Mouse (Mus musculus) macrophage (primary cell): ENCODE measurements around the gene 2410131K14Rik. TPM values are rescaled to one million over a fixed set of nuclear protein-coding genes. Genes with fewer than 3 reads are reported as not detected.

Experiments
- H3K27ac ChIP-seq: fragments of 350-480 bp; formaldehyde crosslinking; 2 replicates; pipeline ENCODE4 v1.9.0; 2021
- H3K36me3 ChIP-seq: fragments of 350-480 bp; formaldehyde crosslinking; 2 replicates; pipeline ENCODE4 v1.9.0; 2021; ENCODE audit errors: inconsistent target
- H3K4me3 ChIP-seq: fragments of 350-480 bp; formaldehyde crosslinking; 2 replicates; pipeline ENCODE4 v1.9.0; 2021; ENCODE audit errors: inconsistent target
- H3K79me2 ChIP-seq: fragments of 350-480 bp; formaldehyde crosslinking; 2 replicates; pipeline ENCODE4 v1.9.0; 2021; ENCODE audit errors: inconsistent target
- WGBS: methylation state at CpG from one replicate; pipeline ENCODE4 v1.1.7; 2026; ENCODE audit warnings: inconsistent platforms; ENCODE audit not compliant: missing documents; 5-methylcytosine and 5-hydroxymethylcytosine counted together
- polyA plus RNA-seq: library from polyadenylated mRNA; stranded (reverse); fragments of 250-400 nt; gene quantifications from 3 replicates; pipeline ENCODE4 v1.2.4, GENCODE M21; 2018; ENCODE audit warnings: inconsistent platforms

Gene 2410131K14Rik
- polyA plus RNA-seq, 1 experiment from 2014 or later, result 4.2 TPM

DNA sequence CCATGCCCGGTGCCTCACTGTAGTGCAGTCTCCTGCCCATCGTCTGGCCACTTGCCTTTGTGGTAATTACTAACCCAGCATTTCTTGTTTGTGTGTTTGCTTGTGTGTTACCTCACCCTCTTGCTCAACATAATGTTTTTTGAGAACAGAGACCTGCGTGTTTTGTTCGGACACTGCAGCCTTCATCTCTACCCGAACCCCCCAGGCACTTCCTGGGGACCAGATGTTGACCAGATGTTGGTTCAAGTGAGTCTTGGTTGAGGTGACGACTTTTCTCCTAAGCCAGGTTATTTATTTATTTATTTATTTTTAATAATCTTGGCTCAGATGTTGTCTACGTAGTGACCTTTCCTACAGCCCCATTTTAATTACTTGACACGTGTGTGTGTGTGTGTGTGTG is 2.4 kb downstream of the 2410131K14Rik start:
- 92% methylated on average over 7 of the region's 8 CpGs for WGBS
- Histone ChIP-seq H3K4me3 (no peak overlapping the region), H3K36me3 (no peaks in the 10 kb centered on the region), H3K27ac (no peak overlapping the region), H3K79me2 (peaks cover 11% of the 10 kb centered on the region; the same call in 1 of the 2 replicates)

GRCm38 (mm10) chr5:118250987-118251386 is 6.0 kb downstream of the 2410131K14Rik start:
- H3K27ac ChIP-seq, result no peak overlapping the region

DNA sequence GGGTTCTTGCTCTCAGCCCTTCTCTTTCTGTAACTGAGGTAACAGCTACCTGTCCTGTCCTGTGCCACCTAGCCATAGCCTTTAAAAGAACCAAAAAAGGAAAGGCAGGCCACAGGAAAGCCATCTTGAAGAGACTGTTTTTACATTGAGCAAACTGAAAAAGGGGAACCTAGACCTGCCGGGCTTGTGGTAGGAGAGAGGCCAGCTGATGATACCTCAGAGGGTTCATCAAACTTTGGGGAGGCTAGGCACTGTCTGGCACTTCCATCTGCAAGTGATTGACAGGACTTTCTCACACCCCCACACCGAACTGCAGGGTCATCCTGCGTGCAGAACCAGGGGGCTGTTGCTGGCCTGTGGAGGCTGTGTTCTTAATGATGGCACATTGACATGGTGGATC is 8.5 kb downstream of the 2410131K14Rik start:
- WGBS, result 28% methylated on average over 3 of the region's 3 CpGs

More at GRCm38 (mm10) chr5:118250987-118251386, 6.0 kb downstream of the 2410131K14Rik start:
- H3K36me3 ChIP-seq, result no peaks in the 10 kb centered on the region
- no peak overlapping the region for H3K4me3 ChIP-seq
- peaks cover 3% of the 10 kb centered on the region; the same call in 1 of the 2 replicates for H3K79me2 ChIP-seq
- WGBS, result 89% methylated on average over 3 of the region's 7 CpGs

GRCm38 (mm10) chr5:118256981-118257380 is 12.0 kb downstream of the 2410131K14Rik start:
- WGBS, result 87% methylated on average over 4 of the region's 4 CpGs
- H3K79me2 ChIP-seq, result no peaks in the 10 kb centered on the region
- no peak overlapping the region for H3K27ac ChIP-seq
- H3K4me3 ChIP-seq, result no peak overlapping the region
- H3K36me3 ChIP-seq, result peaks cover 26% of the 10 kb centered on the region; the same call in 1 of the 2 replicates

More for the DNA sequence above, 8.5 kb downstream of the 2410131K14Rik start:
- Histone ChIP-seq H3K4me3 (no peak overlapping the region), H3K79me2 (no peaks in the 10 kb centered on the region; the same call in 1 of the 2 replicates), H3K36me3 (peaks cover 17% of the 10 kb centered on the region; the same call in 1 of the 2 replicates), H3K27ac (no peak overlapping the region)

- Histone ChIP-seq H3K27ac (no peak overlapping the region), H3K36me3 (peaks cover 26% of the 10 kb centered on the region; the same call in 1 of the 2 replicates), H3K79me2 (no peaks in the 10 kb centered on the region), H3K4me3 (no peak overlapping the region)
- WGBS, result 76% methylated on average over 6 of the region's 6 CpGs
These were observed 14.1 kb downstream of the 2410131K14Rik start for GRCm38 (mm10) chr5:118259152-118259551.

DNA sequence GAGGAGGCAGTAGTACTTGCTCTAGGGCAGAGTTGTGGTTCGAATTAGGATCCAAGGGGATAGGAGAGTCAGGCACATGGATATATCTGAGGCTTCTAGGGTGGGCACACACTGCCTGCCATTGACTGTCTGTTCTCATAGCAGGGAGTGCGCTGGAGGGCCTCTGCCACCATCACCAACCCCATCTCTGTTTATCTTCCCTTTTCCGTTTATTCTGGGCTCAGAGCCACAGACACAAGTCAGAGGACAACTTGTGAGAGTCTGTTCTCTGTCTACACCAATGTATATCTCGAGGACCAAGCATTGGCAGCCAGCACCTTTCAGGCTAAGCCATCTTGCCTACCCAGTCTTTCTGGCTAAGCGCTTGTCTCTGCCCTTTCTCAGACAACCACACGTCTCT is 14.6 kb downstream of the 2410131K14Rik start:
- no peaks in the 10 kb centered on the region for H3K79me2 ChIP-seq
- H3K36me3 ChIP-seq, result peaks cover 26% of the 10 kb centered on the region; the same call in 1 of the 2 replicates
- no peak overlapping the region for H3K27ac ChIP-seq
- H3K4me3 ChIP-seq, result no peak overlapping the region
- 32% methylated on average over 6 of the region's 6 CpGs for WGBS

DNA sequence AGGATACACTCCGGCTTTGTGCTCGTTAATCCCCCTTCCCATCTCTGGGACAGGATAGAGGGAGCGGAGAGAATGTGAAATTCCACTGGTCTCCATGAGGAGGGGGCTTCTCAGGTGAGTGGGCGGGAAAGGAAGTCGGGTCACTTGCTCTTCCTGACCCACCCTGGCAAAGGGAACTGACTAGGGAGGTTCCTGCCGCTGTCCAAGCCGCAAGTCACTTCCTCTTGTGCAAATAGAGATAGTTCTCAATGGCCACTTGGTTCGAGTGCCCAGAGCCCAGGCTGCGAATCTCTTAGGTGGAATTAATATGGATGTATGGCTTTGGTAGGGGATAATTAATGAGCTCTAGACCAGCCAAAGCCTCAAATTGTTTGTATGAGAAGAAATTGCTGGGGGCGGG is 15.0 kb downstream of the 2410131K14Rik start:
- H3K79me2 ChIP-seq, result no peaks in the 10 kb centered on the region
- peaks cover 26% of the 10 kb centered on the region; the same call in 1 of the 2 replicates for H3K36me3 ChIP-seq
- no peak overlapping the region for H3K4me3 ChIP-seq
- WGBS, result 21% methylated on average over 10 of the region's 10 CpGs
- H3K27ac ChIP-seq, result no peak overlapping the region

- 94% methylated on average over 11 of the region's 11 CpGs for WGBS
- peaks cover 26% of the 10 kb centered on the region; the same call in 1 of the 2 replicates for H3K36me3 ChIP-seq
- H3K79me2 ChIP-seq, result no peaks in the 10 kb centered on the region
- no peak overlapping the region for H3K27ac ChIP-seq
- H3K4me3 ChIP-seq, result no peak overlapping the region
These were observed 15.6 kb downstream of the 2410131K14Rik start for GRCm38 (mm10) chr5:118260642-118261041.

GRCm38 (mm10) chr5:118261181-118261580 is 16.2 kb downstream of the 2410131K14Rik start:
- Histone ChIP-seq H3K4me3 (no peak overlapping the region), H3K27ac (no peak overlapping the region), H3K36me3 (peaks cover 26% of the 10 kb centered on the region; the same call in 1 of the 2 replicates), H3K79me2 (no peaks in the 10 kb centered on the region)
- WGBS, result 94% methylated on average over 9 of the region's 9 CpGs

DNA sequence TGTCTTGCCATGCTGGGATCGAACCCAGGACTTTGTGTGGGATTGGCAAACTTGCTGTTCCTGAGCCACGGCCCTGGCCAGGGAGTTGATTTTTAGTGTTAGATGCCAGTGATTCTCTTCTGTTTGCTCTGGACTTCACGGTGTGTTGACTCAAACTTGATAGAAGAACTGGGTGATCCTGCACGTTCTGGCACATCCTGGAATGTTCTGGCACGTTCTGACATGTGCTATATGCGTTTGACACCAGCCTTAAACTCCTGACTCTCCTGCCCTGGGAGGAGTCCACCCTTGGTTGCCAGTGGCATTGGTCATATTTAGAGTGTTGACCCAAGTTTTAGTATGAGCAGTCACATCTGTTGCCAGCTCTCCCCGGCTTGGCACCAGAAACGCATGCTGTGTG is 17.4 kb downstream of the 2410131K14Rik start:
- no peak overlapping the region for H3K4me3 ChIP-seq
- peaks cover 14% of the 10 kb centered on the region; the same call in 1 of the 2 replicates for H3K36me3 ChIP-seq
- 95% methylated on average over 8 of the region's 8 CpGs for WGBS
- no peaks in the 10 kb centered on the region for H3K79me2 ChIP-seq
- no peak overlapping the region for H3K27ac ChIP-seq

GRCm38 (mm10) chr5:118264279-118264678 is 19.3 kb downstream of the 2410131K14Rik start:
- Histone ChIP-seq H3K27ac (no peak overlapping the region), H3K4me3 (no peak overlapping the region), H3K36me3 (peaks cover 9% of the 10 kb centered on the region; the same call in 1 of the 2 replicates), H3K79me2 (no peaks in the 10 kb centered on the region)
- WGBS, result 91% methylated on average over 9 of the region's 9 CpGs

- H3K36me3 ChIP-seq, result peaks cover 9% of the 10 kb centered on the region; the same call in 1 of the 2 replicates
- H3K27ac ChIP-seq, result no peak overlapping the region
- no peak overlapping the region for H3K4me3 ChIP-seq
- WGBS, result 91% methylated on average over 5 of the region's 5 CpGs
- no peaks in the 10 kb centered on the region for H3K79me2 ChIP-seq
These were observed 20.3 kb downstream of the 2410131K14Rik start for GRCm38 (mm10) chr5:118265366-118265765.

DNA sequence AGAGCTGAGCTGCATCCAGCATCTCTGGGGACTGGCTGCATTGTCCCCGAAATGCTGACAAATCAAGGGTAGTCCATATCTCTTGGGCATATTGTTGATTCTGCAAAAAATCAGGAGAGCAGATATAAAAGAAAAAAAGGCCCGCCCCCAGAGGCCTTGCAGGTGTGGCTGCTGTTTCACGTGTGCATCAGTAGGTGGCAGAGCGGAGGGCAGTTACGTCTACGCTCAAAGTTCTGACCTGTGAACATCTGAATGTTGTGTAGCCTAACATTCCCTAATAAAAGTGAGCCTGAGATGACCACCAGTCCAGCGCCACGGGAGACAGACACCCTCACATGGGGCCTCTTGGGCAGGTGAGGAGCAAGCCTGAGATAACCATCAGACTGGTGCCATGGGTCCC is 21.3 kb downstream of the 2410131K14Rik start:
- H3K36me3 ChIP-seq, result peaks cover 4% of the 10 kb centered on the region; the same call in 1 of the 2 replicates
- no peak overlapping the region for H3K27ac ChIP-seq
- no peak overlapping the region for H3K4me3 ChIP-seq
- WGBS, result 55% methylated on average over 8 of the region's 8 CpGs
- H3K79me2 ChIP-seq, result no peaks in the 10 kb centered on the region

GRCm38 (mm10) chr5:118268987-118269386 is 24.0 kb downstream of the 2410131K14Rik start:
- no peak overlapping the region for H3K4me3 ChIP-seq
- no peak overlapping the region for H3K27ac ChIP-seq
- no peaks in the 10 kb centered on the region for H3K79me2 ChIP-seq
- H3K36me3 ChIP-seq, result no peaks in the 10 kb centered on the region
- 3% methylated on average over 13 of the region's 13 CpGs for WGBS

DNA sequence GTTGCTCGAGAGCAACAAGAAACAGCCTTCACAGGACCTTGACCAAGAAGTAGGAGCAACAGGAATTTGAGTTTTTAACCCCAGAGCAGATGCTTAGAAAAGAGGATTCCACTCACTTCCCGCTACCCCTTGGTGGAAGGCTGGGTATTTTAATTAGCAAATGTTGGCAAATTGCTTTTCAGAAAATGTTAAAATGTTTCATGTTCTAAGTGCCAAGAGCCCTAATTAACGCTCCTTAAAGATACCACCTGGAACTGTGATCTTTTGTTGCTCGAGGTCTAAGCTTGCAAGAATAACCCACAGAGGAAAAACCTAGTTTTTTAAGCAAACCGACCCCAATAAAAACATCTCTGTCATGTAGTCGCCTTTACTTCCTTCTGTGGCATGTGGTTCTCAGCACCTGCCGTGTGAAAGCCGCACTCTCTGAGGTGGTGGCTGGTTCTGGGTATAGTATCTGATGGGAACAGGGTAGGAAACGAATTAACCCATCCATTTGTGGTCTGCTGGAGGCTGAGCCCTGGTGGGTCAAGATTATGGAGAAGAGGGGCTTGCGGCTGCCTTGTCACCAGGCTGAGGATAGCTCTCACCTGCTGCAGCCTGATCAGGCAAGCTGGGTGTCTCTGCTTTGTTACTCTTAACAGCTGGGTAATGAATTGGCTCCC is 26.6 kb downstream of the 2410131K14Rik start:
- no peaks in the 10 kb centered on the region for H3K36me3 ChIP-seq
- H3K4me3 ChIP-seq, result no peak overlapping the region
- H3K27ac ChIP-seq, result no peak overlapping the region
- H3K79me2 ChIP-seq, result no peaks in the 10 kb centered on the region
- 11% methylated on average over 10 of the region's 10 CpGs for WGBS
